ENCODE assay signal across 8 mouse cellular contexts in genomic region chr14:56887887-56888286, GRCm38 (mm10). TPM values are rescaled to one million over a fixed set of nuclear protein-coding genes. Genes with fewer than 3 reads are reported as not detected.
DNase-seq lines count a peak whose midpoint lies in the region; ATAC-seq and TF ChIP-seq lines count a peak whose summit lies in the region.

No protein-coding gene starts in this region.

- peak overlapping the region; percentile 76 for H3K4me3 ChIP-seq in embryonic facial prominence, embryonic 12.5 days
- peak overlapping the region; percentile 86 for H3K4me3 ChIP-seq in heart, adult 2 months
- peak overlapping the region; percentile 80 for H3K4me3 ChIP-seq in limb, embryonic 13.5 days
- peak overlapping the region; percentile 91 for H3K4me3 ChIP-seq in midbrain, embryonic 15.5 days

- peaks cover 13% of the 10 kb centered on the region for H3K4me1 ChIP-seq in embryonic facial prominence, embryonic 12.5 days
- H3K4me1 ChIP-seq in heart, adult 2 months (ENCODE audit: control insufficient read depth, insufficient read depth, low read length) = peaks cover 1% of the 10 kb centered on the region
- H3K4me1 ChIP-seq in limb, embryonic 13.5 days = peaks cover 22% of the 10 kb centered on the region
- peaks cover 26% of the 10 kb centered on the region for H3K4me1 ChIP-seq in midbrain, embryonic 15.5 days

- peak overlapping the region; percentile 68 for H3K4me2 ChIP-seq in embryonic facial prominence, embryonic 12.5 days (replicated peaks)
- H3K4me2 ChIP-seq in limb, embryonic 13.5 days (replicated peaks) = peak overlapping the region; percentile 77
- peak overlapping the region; percentile 63 for H3K4me2 ChIP-seq in midbrain, embryonic 15.5 days

- no peak for ATAC-seq in embryonic facial prominence, embryonic 12.5 days (ENCODE audit: insufficient number of reproducible peaks, insufficient read depth, low FRiP score, low TSS enrichment)
- ATAC-seq in limb, embryonic 13.5 days (ENCODE audit: low FRiP score, low read depth) = peak; percentile 2; the same call in 1 of the 2 replicates
- ATAC-seq in midbrain, embryonic 15.5 days (replicated peaks) = no peak; the same call in 1 of the 2 replicates

- H3K27ac ChIP-seq in embryonic facial prominence, embryonic 12.5 days = peak overlapping the region; percentile 99
- H3K27ac ChIP-seq in heart, adult 2 months = no peak overlapping the region; the same call in 1 of the 2 replicates
- peak overlapping the region; percentile 99 for H3K27ac ChIP-seq in limb, embryonic 13.5 days
- H3K27ac ChIP-seq in midbrain, embryonic 15.5 days = peak overlapping the region; percentile 99

- peak overlapping the region; percentile 83; the same call in 1 of the 2 replicates for H3K9ac ChIP-seq in embryonic facial prominence, embryonic 12.5 days
- H3K9ac ChIP-seq in heart, adult 2 months (ENCODE audit: low read depth, low read length) = peak overlapping the region; percentile 72
- H3K9ac ChIP-seq in limb, embryonic 13.5 days = peak overlapping the region; percentile 90
- peak overlapping the region; percentile 93 for H3K9ac ChIP-seq in midbrain, embryonic 15.5 days

- 0% methylated on average over 9 of the region's 9 CpGs for WGBS in embryonic facial prominence, embryonic 12.5 days
- WGBS in heart, adult 2 months = under 1% methylated on average over 9 of the region's 9 CpGs
- WGBS in limb, embryonic 13.5 days = 0% methylated on average over 9 of the region's 9 CpGs
- WGBS in midbrain, embryonic 15.5 days = 0% methylated on average over 9 of the region's 9 CpGs

- TF ChIP-seq POLR2A in heart, adult 2 months (IDR thresholded peaks at IDR 0.05; ENCODE audit: insufficient read depth, low read depth, low read length) = no peak

- peaks cover 21% of the 10 kb centered on the region for H3K36me3 ChIP-seq in embryonic facial prominence, embryonic 12.5 days
- H3K36me3 ChIP-seq in heart, adult 2 months (ENCODE audit: control insufficient read depth, insufficient read depth, low read length) = peaks cover 22% of the 10 kb centered on the region
- H3K36me3 ChIP-seq in limb, embryonic 13.5 days = peaks cover 33% of the 10 kb centered on the region
- no peaks in the 10 kb centered on the region for H3K36me3 ChIP-seq in midbrain, embryonic 15.5 days (replicated peaks)

- TF ChIP-seq EP300 in heart, adult 2 months (IDR thresholded peaks at IDR 0.05; ENCODE audit: insufficient read depth, low read depth, low read length) = 0 out of 2 replicates have a peak, but pooled peaks have one; percentile 27

- intact Hi-C loops in heart, adult 2 months (cut with DNase I) = no loop called here

- DNase-seq in urinary bladder, adult 18-20 months (ENCODE audit: low spot score in 2 of 2) = peak; percentile 26 to 38
- no peak for DNase-seq in urinary bladder, postnatal 10 days (ENCODE audit: low spot score)
- peak; percentile 65 to 73 for DNase-seq in heart, adult 2 months
- peak; percentile 61 to 76 for DNase-seq in kidney, adult 8-10 months
- peak; percentile 53 to 59 for DNase-seq in spleen, adult 18-20 months

- H3K9me3 ChIP-seq in embryonic facial prominence, embryonic 12.5 days = no peaks in the 10 kb centered on the region
- no peaks in the 10 kb centered on the region for H3K9me3 ChIP-seq in limb, embryonic 13.5 days
- H3K9me3 ChIP-seq in midbrain, embryonic 15.5 days = no peaks in the 10 kb centered on the region

- peak; percentile 86 for TF ChIP-seq CTCF in heart, adult 2 months (IDR thresholded peaks at IDR 0.05)

- H3K79me2 ChIP-seq in heart, adult 2 months (replicated peaks; ENCODE audit: control insufficient read depth, insufficient read depth, low read length) = no peaks in the 10 kb centered on the region

- no peaks in the 10 kb centered on the region for H3K27me3 ChIP-seq in embryonic facial prominence, embryonic 12.5 days
- H3K27me3 ChIP-seq in heart, adult 2 months (ENCODE audit: control insufficient read depth, insufficient read depth, low read length) = no peaks in the 10 kb centered on the region
- no peaks in the 10 kb centered on the region for H3K27me3 ChIP-seq in limb, embryonic 13.5 days
- no peaks in the 10 kb centered on the region for H3K27me3 ChIP-seq in midbrain, embryonic 15.5 days (replicated peaks)

RNA-seq across cellular contexts. Expression of gene Zmym2, which starts 1.4 kb away (rescaled TPM):
- 68.5 and 69.8 TPM in 2 replicates for polyA plus RNA-seq in embryonic facial prominence, embryonic 12.5 days (2016; fragmentation: Nextera tagmentation; extraction: Ambion mirVana)
- total RNA-seq in heart, adult 2 months (2021) = 10 to 100 TPM; 29.1 to 34.7 TPM
- 6.9 and 14.8 TPM in 2 replicates for polyA plus RNA-seq in heart, adult 2 months (2012; rRNA removed)
- polyA plus RNA-seq in limb, embryonic 13.5 days (2015; fragmentation: Nextera tagmentation; extraction: Ambion mirVana) = 54.5 and 59.0 TPM in 2 replicates
- polyA plus RNA-seq in midbrain, embryonic 15.5 days (2015; fragmentation: Nextera tagmentation; extraction: Ambion mirVana) = 61.4 and 65.0 TPM in 2 replicates
